Mouse (Mus musculus) kidney, postnatal 14 days (tissue): ENCODE measurements around the gene Foxred2.

ENCODE experiments used
- DNase-seq: peaks from one replicate; pipeline ENCODE4 v3.0.0; 2022; ENCODE audit warnings: mixed read lengths

Foxred2 gene

DNA sequence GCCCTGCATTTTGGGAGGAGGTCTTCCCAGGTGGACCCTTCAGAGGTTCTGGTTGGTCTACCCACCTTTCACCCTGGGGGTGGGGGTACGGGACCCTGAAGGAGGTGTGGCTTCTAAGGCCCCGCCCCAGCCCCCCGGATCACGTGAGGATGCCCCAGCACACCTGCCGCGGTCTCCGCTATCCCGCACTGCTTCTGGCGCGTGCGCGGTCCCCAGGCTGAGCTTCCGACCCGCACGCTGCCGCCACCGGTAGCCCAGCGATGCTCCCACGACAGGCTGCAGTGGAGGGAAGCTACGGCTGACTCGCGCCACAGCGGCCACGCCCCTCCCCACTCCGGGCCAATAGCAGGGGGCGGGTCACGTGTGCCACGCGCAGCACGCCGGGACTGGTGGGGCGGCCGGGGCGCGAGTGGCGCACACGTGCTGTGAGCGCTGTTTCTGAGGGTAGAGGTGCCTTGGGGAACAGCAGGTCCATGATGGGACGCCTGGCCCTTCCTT is at the start of gene Foxred2:
TSS of gene Foxred2 (minus strand) at position 319 of the 498 bp plus-strand sequence.
- DNase-seq = peak; percentile 87

DNA sequence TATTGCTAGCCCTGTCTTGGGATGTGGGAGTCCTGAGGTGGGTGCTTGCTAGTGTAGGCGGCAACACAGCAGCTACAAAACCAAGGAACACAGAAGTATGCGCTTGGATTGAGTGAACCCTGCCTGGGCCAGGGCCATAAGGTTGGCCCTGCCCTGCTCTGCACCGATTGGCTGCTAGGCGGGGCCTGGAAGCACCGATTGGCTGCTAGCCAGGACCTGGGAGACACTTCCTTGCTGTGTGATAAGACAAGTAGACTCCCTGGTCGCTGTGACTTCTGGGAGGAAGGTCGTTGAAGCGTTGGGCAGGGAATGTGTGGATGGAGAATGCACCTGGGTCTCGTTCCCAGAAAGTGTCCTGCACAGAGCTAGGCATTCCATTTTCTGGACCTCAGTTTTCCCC is 47.4 kb upstream of the Foxred2 start:
- DNase-seq = peak; percentile 20

DNA sequence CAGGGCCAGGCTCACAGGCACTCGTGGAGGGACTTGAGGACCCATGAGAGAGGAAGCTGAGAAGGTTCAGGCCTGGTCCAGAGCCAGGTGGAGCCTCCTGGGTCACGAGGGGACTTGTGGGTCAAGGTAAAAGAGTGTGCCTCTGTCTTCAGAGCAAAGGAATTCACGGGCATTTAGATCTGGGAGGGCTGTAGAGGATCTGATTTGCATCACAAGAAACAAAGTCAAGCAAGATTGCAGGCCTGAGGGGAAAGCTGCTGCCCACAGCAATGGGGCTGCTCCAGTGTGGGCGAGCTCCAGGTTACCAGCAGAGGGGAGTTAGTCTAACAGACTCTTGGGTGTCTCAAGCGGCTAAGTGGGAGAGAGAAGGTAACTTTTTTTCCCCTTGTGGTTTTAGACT is 44.9 kb upstream of the Foxred2 start:
- no peak for DNase-seq

DNA sequence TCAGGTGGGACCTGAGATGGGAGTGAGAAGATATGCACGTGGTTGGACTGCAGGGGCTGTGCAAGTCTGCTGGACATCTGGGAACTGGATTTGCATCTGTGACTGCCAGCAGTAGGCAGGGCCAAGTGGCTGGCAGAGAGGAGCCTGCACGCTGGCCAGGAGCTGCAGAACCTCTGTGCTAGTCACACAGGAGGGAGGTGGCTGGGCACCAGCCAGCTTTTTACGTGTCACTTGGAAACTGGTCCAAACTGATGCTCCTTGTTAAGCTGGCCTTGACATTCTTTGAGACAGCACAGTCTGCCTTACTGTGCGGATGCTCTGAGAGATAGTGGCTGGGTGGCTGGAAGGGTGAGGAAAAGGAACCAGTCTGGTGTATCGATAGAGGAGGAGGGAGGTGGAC is 32.0 kb upstream of the Foxred2 start:
- DNase-seq = no peak

DNA sequence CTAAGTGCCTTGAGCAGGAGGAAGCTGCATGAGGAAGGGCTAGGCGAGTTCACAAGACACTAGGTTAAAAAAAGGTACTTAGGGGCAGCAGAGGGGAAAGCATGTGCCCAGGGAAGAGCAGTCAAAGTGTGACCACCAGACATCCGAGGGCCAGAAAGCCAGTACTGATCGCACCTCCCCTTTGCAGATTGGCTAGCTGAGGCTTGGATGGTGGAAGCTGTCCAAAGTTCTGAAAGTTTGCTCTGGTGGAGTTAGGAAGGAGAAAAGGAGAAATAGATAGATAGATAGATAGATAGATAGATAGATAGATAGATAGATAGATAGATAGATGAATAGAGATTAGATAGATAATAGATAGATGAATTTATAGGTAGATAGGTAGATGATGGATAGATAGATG is 26.9 kb upstream of the Foxred2 start:
- no peak for DNase-seq

DNA sequence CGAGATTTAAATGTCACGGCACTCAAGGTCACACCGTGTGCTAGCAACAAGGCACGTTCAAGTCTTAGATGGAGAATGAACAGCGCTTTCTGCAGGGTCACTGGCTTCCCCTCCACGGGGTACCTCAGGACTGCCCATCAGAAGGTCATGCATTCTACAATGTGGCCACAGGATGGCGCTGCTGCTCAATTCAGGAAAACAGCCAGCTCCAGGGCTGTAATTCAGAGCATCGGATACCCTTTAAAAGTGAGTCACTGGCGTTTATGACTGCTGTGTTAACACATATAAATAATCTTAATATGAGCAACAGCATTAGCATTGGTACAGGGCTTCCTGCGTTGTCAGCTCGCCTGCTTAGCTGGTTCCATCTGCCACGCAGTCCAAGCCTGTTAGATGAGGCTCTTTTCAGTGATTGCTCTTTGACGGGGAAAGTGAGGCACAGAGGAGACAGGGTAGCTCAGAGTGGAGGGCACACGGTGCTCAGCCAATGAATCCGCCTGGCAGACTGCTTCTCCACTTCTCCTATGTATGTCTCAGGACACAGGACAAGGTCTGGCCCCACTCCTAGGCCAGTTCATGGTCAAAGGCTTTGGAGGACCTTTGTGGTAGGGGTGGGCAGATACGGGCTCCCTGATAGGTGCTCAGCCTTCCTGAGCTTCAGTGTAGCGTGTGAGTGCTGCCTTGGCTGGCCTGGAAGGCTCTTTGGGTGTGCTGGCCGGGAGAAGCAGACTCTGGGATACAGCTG is 25.8 kb upstream of the Foxred2 start:
- no peak for DNase-seq

DNA sequence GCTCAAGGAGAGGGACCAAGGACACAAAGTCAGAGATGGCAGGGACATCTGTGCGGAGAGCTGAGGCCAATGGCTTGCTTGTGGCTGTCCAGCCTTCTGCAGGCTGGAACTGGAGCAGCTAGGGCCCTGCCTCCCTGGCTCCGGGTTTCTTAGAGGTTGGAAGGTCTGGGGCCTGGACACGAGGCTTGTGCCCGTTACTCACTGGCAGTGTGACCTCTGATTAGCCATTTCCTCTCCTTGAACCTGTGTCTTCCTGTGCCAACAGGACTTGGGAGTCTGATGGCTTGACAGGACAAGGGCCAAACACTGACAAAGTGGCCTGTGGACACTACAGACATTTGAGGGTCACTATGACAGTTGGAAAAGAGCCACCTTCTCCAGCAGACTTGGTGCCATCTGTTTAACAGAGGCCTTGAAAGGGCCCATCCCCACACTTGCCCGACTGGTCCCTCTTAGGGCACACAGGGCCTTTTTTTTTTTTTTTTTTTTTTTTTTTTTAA is 24.7 kb upstream of the Foxred2 start:
- DNase-seq = no peak

DNA sequence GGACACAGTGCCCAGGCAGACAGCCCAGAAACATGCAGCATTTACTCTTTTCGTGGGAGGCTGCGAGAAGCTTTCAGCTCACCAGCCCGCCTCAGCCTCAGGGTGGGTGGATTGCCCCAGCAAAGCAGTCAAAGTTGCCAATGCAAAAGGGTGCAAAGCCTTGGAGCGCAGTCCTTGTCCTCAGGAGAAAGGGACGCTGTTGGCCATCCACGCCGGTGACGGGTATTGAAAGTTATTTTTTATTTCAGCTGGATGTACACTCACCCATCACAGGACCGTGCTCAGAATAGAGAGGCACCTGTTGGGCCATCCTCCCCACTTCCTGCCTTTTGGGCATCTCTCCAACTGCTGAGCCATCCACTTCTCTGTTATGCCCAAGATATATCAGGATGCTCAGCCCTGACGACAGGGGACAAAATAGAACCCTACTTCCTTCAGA is 22.9 kb upstream of the Foxred2 start:
- no peak for DNase-seq

DNA sequence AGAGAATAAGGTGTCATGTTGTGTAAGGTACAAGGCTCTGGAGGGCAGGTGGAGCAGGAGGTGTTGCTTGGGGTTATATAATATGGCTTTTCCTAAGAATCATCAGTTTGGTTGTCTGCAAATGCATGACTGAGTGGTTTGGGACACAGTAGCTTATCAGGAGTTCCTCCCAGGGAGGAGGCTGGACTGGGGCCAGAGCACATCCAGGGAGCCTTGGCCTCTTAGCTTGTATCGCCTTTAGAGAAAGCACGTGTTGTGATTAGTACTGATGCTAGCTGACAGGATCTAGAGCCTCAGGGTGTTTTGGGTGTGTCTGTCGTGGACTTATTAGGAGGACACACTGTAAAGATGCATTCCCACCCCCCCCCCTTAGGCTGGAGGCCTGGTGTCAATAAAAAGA is 21.1 kb upstream of the Foxred2 start:
- no peak for DNase-seq

DNA sequence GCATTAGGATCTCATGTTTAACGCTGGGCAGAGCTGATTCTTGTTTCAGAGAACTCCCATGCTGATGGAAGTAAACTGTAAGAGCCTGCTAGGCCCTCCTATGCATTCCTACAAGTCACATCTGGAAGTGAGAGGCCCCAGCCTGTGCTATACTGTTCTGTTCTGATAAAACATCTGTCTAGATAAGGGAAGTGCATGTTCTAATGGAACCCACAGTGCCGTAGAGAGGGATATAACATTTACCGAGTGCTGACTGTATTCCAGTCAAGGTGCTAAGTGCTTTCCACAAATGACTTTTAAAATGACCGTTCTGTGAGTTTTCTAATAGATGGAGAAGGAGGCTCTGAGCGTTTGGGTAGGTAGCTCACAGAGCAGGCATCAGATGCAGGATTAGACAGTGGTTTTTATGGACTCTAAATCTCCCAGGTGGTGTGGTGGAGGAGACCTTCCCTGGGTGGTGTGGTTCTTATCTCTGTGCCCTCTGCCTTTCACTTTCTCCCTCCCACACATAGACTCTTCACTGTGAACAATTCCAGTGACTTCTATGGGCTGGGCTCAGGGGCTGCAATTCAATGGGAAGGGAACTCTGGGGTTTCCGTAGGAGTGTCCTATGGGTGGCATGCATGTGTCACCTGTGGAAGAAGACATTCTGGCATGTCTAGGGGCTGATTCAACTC is 17.8 kb upstream of the Foxred2 start:
- DNase-seq = no peak

DNA sequence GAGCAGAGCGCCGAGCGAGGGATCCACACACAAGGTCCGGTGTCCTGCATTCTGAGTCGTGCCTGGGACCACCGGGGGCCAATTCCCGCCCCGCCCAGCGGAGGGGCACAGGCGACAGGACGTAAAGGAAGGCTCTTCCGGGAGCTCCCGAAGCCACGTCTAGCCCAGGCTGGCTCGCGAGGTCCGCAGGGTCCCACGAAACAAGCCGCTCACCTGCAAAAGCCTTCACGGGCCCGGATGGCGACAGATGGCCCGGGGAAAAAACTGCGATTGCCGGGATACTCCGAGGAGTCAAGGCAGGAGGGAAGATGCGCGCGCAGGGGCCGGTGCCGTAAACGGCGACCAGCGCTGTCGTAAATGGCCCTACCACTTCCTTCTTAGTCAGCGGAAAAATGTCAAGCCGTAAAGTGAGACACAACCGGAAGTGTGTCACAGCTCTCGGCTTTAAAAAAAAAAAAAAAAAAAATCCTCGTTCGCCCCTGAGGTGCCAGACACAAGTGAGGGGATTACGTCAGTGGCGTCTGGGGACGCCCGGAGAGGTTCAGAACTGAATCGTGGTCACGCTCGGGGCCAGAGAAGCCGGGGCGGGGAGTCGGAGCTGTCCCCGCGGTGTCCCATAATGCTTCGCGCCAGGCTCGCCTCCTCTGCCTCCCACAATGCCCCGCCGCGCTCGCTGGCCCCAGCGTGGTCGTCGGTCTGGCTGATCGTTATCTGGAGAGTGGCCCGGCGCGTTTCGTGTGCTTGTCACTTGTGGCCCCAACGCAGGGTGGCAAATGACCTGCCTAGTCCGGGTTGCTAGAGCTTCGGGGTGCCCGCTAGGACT is 14.2 kb upstream of the Foxred2 start, which contains the start of gene Eif3d:
TSS of gene Eif3d (minus strand) at position 344 of the 823 bp plus-strand sequence.
- DNase-seq = peak; percentile 99

DNA sequence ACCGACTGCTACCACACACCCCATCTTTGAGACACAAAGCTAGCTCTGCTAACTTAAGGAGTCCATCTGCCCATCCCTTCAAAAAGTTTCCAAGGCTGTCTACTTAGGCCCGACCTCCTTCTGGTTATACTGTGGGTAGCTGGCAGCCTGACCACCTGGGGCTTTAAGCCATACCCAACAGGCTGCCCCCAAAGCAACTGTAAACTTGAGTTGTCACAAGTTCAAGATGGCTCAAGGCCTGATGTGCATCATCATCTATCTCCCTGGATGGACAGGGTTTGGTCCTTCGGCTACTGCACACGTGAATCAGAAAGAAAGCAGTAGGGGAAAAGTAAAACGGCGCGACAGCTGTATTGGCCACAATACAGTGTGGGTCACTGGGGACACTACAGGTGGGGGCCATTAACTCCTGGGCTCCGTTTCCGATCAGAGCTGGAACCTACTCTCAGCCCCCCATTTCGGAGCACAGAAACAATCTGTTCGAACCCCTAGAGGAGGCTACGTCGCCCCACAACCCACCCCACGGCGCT is 13.5 kb upstream of the Foxred2 start:
- no peak for DNase-seq

DNA sequence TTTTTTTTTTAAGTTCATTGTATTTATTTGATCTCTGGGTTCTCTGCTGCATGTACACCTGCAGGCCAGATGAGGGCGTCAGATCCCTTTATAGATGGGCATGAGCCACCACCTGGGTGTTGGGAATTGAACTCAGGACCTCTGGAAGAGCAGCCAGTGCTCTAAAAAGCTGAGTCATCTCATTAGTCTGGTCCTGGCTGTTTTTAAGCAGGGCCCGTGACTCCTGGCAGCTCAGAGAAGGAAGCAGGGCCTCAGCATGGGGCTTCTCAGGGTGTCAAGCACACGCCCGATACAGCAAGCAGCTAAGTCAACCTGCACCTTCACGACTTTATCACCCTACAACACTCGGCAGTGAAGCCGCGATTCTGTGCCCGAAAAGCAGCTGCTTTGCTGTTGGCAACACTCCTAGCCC is 8.6 kb upstream of the Foxred2 start:
- DNase-seq = no peak

DNA sequence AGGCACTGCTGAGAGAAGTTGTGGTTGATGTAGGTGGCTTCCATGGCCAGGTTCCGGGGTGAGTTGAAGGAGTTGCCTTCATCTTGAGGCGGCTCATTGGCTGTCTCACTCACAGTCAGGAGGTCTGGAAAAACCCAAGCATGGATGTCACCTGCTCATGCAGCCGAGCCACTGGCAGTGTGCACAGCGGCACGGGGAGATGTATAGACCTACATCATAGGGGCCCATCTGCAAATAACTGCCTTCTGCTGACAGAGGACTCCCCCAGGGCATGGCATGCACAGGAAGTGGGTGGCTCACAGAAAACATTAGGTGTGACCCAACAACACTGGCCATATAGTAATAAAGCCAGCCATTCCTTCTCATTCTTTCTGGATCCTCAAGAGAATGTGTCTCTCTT is 5.9 kb upstream of the Foxred2 start:
- DNase-seq = no peak

DNA sequence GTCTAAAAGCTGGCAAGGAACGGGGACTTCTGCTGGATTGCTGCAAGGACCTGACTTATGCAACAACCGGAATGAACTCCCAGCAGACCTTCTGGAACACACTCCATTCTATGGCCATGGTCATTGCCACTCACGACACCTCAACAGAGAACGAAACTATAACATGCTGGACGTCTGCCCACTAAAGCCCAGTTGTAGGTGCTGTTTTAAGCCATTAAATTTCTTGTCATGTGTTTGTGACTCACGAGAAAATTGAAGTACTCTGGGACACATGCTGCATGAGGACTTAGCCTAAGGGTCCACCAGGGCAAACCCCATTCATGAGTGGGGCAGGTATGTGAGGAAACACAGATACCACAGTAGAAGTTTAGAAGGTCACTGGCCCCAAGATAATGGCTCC is 4.2 kb upstream of the Foxred2 start:
- DNase-seq = no peak

DNA sequence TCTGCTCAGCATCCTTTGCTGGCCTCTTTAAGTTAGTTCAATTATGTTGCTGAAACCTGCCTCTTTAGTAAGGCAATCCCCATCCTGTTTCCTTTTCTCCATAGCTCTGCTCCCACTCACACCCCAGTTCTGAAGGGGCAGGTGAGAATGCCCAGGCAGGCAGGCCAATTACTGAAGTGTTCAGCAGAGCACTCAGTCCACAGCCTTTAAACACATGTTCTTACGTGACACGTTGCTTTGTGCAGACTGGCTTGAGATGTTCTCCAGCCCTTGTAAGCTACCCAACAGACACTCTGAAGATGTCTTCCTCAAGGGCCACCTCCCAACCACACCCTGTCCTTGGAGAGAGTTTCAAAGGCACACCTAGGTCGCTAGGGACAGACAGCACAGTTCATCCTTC is 1.5 kb upstream of the Foxred2 start:
- DNase-seq = no peak

DNA sequence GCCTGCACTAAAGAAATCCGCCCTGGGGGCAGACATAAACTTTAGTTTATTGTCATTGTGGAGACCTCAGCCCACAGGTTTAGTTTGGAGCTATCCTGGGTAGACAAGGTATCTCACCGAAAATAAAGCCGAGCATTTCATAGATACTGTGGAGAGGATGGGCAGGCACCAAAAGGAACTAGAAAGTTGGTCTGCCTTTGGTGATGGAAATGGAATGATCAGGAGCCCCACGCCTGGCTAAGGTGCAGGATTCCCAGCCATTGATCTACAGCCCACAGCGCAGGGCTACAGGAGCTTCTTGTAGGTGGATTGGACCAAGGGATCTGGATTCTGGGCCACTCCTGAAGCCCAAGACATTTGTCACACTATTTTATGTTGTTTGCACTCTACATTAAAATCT is 1.1 kb upstream of the Foxred2 start:
- no peak for DNase-seq

DNA sequence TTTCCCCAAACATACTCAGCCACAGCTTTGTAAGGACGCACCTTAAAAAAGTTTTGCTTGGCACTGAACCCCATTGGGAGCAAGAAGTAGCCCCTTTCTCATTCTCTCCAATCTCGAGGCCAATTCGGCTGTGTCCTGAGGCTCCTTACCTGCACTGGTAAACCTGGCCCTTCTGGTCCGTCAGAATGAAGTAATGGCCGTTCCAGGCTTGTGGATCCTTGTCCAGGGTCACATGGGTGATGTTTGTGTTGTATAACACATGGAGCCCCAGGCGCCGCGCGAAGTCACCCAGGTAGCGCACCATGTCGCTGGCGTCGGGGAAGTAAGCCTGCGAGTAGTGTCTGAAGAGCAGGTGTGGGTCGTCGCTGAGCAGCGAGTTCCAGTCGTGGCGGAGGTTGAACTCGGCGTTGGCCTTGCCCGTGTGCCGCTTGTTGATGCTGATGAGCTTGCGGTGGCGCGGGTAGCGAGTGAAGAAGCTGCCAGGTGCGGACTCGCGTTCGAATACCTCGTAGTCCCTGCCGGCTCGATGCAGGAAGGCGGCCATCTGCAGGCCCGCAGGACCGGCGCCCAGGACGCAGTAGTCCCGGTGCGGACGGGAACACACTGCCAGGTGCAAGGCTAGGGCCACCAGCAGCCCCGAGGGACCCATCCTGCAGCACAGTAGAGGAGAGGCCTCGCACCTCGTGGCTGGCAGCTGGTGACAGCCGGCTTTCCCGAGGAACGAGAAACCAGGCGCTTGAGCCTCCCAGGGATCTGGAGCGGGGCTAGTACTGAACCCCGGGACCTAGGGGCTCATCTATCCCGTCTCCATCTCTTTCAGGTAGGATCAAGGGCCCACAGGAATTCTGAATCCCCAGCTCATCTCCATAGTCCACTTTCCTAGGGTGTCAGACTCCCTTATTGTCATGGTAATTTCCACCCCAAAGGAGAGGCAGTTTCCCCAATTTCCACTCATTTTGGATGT is 800 bp downstream of the Foxred2 start:
- no peak for DNase-seq

DNA sequence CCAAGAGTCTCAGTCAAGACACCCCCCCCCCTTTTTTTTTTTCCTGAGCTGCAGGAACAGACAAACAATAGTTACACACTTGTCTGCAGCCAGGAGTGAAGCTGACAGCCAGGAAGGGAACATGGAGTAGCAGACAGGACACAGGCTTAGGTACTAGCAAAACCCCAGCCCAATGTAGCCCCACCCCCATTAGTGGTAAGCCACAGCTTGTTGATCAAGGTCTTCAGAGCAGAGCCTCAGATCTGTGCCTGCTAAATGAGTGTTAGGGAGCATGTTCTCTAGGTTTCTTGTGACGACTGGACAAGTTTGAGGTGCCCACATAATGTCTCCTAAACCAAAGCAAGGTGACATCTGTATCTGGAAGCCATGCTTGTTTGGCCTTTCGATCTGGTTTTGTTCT is 2.2 kb downstream of the Foxred2 start:
- DNase-seq = no peak

DNA sequence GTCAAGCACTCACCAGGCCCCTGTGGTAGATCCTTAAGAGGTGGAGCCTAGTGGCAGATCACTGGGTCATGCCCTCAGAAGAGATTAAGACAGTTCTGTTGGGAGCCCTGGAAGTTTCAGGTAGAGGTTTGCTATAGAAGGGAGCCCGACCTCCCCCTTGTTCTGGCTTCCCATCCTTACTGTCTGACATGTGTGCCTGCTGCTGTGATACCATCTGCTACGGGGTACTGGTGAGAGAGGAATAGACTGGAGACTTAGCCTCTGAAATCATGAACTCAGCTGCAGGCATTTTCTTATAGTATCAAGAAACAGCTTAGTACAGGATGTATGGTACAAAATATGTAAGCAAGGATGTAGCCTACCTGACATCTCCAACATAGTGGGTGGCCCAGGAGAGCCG is 3.6 kb downstream of the Foxred2 start:
- DNase-seq = no peak

DNA sequence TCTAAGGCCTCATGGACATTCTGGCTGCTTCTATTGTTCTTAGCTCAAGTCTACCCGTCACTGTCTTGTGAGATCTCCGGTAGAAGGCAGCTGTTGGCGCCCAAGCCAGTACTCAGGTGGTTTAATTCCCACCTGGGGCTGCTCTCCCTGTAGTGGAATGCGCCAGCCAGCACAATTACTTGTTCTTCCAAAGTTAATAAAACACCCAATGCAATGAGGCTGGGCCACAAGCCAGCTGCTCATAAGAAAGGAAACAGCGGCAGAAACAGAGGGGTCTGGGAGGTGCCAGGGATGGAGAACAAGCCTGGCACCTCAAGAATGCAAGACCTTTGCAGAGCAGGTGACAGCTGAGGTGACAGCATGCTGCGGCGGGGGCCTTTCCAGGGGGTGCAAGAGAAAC is 7.5 kb downstream of the Foxred2 start:
- peak; percentile 81 for DNase-seq

DNA sequence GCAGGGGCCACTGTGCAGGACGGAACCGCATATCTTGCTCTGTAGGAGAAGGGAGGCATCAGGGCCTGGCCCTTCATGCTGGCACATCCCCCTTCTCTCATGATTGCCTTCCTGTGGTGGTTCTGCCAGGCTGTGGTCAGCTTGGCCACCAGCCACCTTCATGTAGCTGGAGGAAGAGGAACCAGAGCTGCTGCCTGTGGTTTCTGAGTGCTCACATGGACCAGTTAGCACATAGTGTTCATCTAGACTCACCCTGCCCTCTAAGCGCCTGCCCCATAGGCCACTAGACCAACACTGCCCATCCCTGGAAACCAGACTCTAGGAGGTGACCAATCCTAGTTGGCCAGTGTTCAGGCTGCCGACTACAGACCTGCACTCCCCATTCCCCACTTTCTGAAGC is 10.8 kb downstream of the Foxred2 start:
- DNase-seq = no peak
